Comparison of ENCODE assay signal across 12 mouse cellular contexts in the genomic region with DNA sequence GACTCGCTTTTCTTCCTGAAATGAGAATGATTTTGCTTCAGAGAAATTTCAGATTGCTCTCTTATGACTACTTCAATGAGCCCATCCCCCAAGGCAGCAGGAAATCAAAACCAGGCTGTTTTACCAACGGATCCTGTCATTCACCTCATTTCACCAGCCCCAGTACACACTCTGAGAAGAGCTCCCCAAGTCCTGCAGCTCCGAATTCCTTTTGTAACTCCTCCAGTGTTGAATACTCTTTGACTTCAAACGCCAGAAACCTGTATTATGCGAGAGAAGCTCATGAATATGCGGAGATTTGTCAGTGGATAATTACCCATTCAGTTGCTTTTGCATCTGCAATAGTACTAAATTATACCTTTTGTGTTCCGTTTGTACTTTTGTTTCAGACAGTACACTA. TPM values are rescaled to one million over a fixed set of nuclear protein-coding genes. Genes with fewer than 3 reads are reported as not detected.
A peak's percentile ranks its signal among the peaks of the same experiment; 100 is the strongest.
DNase-seq lines count a peak whose midpoint lies in the region; ATAC-seq and TF ChIP-seq lines count a peak whose summit lies in the region.
"Had no signal": no experiment of that assay in that cellular context is flagged by ENCODE, and none has a peak within 500 bp of the region (broad histone marks: within the 10 kb centered on the region; RNA-seq: fewer than 3 reads in every experiment).

No protein-coding gene starts in this region.

- TF ChIP-seq POLR2A in lung, adult 2 months (IDR thresholded peaks at IDR 0.05; ENCODE audit: borderline replicate concordance, extremely low read depth, low read depth, low read length) = no peak

- no peak overlapping the region for H3K4me3 ChIP-seq in liver, embryonic 11.5 days (ENCODE audit: low read depth, low read length)
- H3K4me3 ChIP-seq in liver, postnatal 0 days (ENCODE audit: low read depth, low read length) = no peak overlapping the region
- 0 out of 2 replicates have a peak overlapping the region, but pooled peaks have one; percentile 2 for H3K4me3 ChIP-seq in forebrain, embryonic 14.5 days (ENCODE audit: low read depth, low read length)
- no peak overlapping the region for H3K4me3 ChIP-seq in limb, embryonic 11.5 days (ENCODE audit: low read depth, low read length)
- H3K4me3 ChIP-seq in neural tube, embryonic 15.5 days (replicated peaks) = no peak overlapping the region
- H3K4me3 ChIP-seq in lung, adult 2 months (replicated peaks; ENCODE audit: extremely low read depth, low read depth, low read length) = no peak overlapping the region
- H3K4me3 ChIP-seq: heart, adult 2 months; left cerebral cortex, adult 2 months had no signal

- no peak overlapping the region for H3K4me2 ChIP-seq in liver, embryonic 11.5 days
- no peak overlapping the region for H3K4me2 ChIP-seq in liver, postnatal 0 days (ENCODE audit: low read depth, low read length)
- H3K4me2 ChIP-seq in forebrain, embryonic 14.5 days (ENCODE audit: low read length) = peak overlapping the region; percentile 40
- no peak overlapping the region for H3K4me2 ChIP-seq in limb, embryonic 11.5 days (ENCODE audit: low read depth, severe bottlenecking)
- H3K4me2 ChIP-seq in neural tube, embryonic 15.5 days = peak overlapping the region; percentile 37

- no peaks in the 10 kb centered on the region for H3K27me3 ChIP-seq in liver, embryonic 11.5 days (replicated peaks; ENCODE audit: control insufficient read depth, insufficient read depth, low read length)
- H3K27me3 ChIP-seq in liver, postnatal 0 days (ENCODE audit: insufficient read depth, low read length) = no peaks in the 10 kb centered on the region
- H3K27me3 ChIP-seq in forebrain, embryonic 14.5 days (replicated peaks; ENCODE audit: control insufficient read depth, insufficient read depth, low read length) = no peaks in the 10 kb centered on the region
- no peaks in the 10 kb centered on the region for H3K27me3 ChIP-seq in limb, embryonic 11.5 days (ENCODE audit: control insufficient read depth, insufficient read depth, low read length)
- H3K27me3 ChIP-seq in neural tube, embryonic 15.5 days (replicated peaks) = no peaks in the 10 kb centered on the region

- 54% methylated on average over 7 of the region's 7 CpGs for WGBS in liver, embryonic 11.5 days
- 61% methylated on average over 7 of the region's 7 CpGs for WGBS in liver, postnatal 0 days (ENCODE audit: insufficient replicate concordance)
- WGBS in forebrain, embryonic 14.5 days = 2% methylated on average over 7 of the region's 7 CpGs
- 31% methylated on average over 7 of the region's 7 CpGs for WGBS in limb, embryonic 11.5 days
- 12% methylated on average over 7 of the region's 7 CpGs for WGBS in neural tube, embryonic 15.5 days
- WGBS in lung, adult 2 months = 50% methylated on average over 7 of the region's 7 CpGs

- no peak for TF ChIP-seq EP300 in liver, postnatal 0 days (IDR thresholded peaks at IDR 0.05; ENCODE audit: low read depth)

- no peaks in the 10 kb centered on the region for H3K36me3 ChIP-seq in liver, embryonic 11.5 days (ENCODE audit: control insufficient read depth, insufficient read depth, low read length)
- H3K36me3 ChIP-seq in liver, postnatal 0 days (replicated peaks; ENCODE audit: insufficient read depth, low read length) = no peaks in the 10 kb centered on the region
- no peaks in the 10 kb centered on the region for H3K36me3 ChIP-seq in forebrain, embryonic 14.5 days (ENCODE audit: control insufficient read depth, insufficient read depth, low read length)
- no peaks in the 10 kb centered on the region for H3K36me3 ChIP-seq in limb, embryonic 11.5 days (ENCODE audit: control insufficient read depth, insufficient read depth, low read length)
- no peaks in the 10 kb centered on the region for H3K36me3 ChIP-seq in neural tube, embryonic 15.5 days

- H3K9me3 ChIP-seq in liver, embryonic 11.5 days (ENCODE audit: control insufficient read depth, low read length) = no peaks in the 10 kb centered on the region
- H3K9me3 ChIP-seq in liver, postnatal 0 days (ENCODE audit: low read length) = no peaks in the 10 kb centered on the region
- H3K9me3 ChIP-seq in forebrain, embryonic 14.5 days (replicated peaks; ENCODE audit: control insufficient read depth, low read length) = no peaks in the 10 kb centered on the region
- H3K9me3 ChIP-seq in limb, embryonic 11.5 days (ENCODE audit: control insufficient read depth, low read length) = no peaks in the 10 kb centered on the region
- no peaks in the 10 kb centered on the region for H3K9me3 ChIP-seq in neural tube, embryonic 15.5 days (replicated peaks)

- ATAC-seq in liver, embryonic 11.5 days (replicated peaks; ENCODE audit: low FRiP score) = no peak
- no peak for ATAC-seq in liver, postnatal 0 days
- ATAC-seq in forebrain, embryonic 14.5 days = peak; percentile 80
- ATAC-seq in limb, embryonic 11.5 days (ENCODE audit: insufficient number of reproducible peaks, low FRiP score, low TSS enrichment, low read depth) = no peak
- no peak for ATAC-seq in neural tube, embryonic 15.5 days (ENCODE audit: low FRiP score)

- no peak overlapping the region for H3K27ac ChIP-seq in liver, embryonic 11.5 days (ENCODE audit: low read depth, low read length)
- no peak overlapping the region for H3K27ac ChIP-seq in liver, postnatal 0 days (ENCODE audit: low read depth)
- peak overlapping the region; percentile 71; the same call in 1 of the 2 replicates for H3K27ac ChIP-seq in forebrain, embryonic 14.5 days (ENCODE audit: low read depth, low read length)
- H3K27ac ChIP-seq in limb, embryonic 11.5 days (replicated peaks; ENCODE audit: low read depth, low read length) = no peak overlapping the region
- H3K27ac ChIP-seq in neural tube, embryonic 15.5 days (replicated peaks) = no peak overlapping the region
- H3K27ac ChIP-seq: heart, adult 2 months; left cerebral cortex, adult 2 months had no signal

- TF ChIP-seq CTCF in liver, postnatal 0 days (IDR thresholded peaks at IDR 0.05; ENCODE audit: low read depth) = no peak
- TF ChIP-seq CTCF in lung, adult 2 months (IDR thresholded peaks at IDR 0.05; ENCODE audit: insufficient read depth, low read length) = no peak

- no peak overlapping the region for H3K9ac ChIP-seq in liver, embryonic 11.5 days (ENCODE audit: low read depth, low read length)
- H3K9ac ChIP-seq in liver, postnatal 0 days (replicated peaks) = no peak overlapping the region
- H3K9ac ChIP-seq in forebrain, embryonic 14.5 days (ENCODE audit: low read length) = 0 out of 2 replicates have a peak overlapping the region, but pooled peaks have one; percentile 2
- H3K9ac ChIP-seq in limb, embryonic 11.5 days (ENCODE audit: low read length) = no peak overlapping the region
- H3K9ac ChIP-seq in neural tube, embryonic 15.5 days (replicated peaks) = no peak overlapping the region

- H3K4me1 ChIP-seq in liver, embryonic 11.5 days (replicated peaks; ENCODE audit: control insufficient read depth, insufficient read depth, low read length) = no peaks in the 10 kb centered on the region; the same call in 1 of the 2 replicates
- H3K4me1 ChIP-seq in liver, postnatal 0 days (ENCODE audit: insufficient read depth) = no peaks in the 10 kb centered on the region
- peaks cover 29% of the 10 kb centered on the region for H3K4me1 ChIP-seq in forebrain, embryonic 14.5 days (ENCODE audit: control insufficient read depth, insufficient read depth, low read length)
- 0 out of 2 replicates have a peak, but pooled peaks cover 4% of the 10 kb centered on the region for H3K4me1 ChIP-seq in limb, embryonic 11.5 days (ENCODE audit: control insufficient read depth, insufficient read depth, low read length)
- peaks cover 10% of the 10 kb centered on the region for H3K4me1 ChIP-seq in neural tube, embryonic 15.5 days
- no peaks in the 10 kb centered on the region for H3K4me1 ChIP-seq in lung, adult 2 months (ENCODE audit: control insufficient read depth, insufficient read depth, low read length)

- DNase-seq in liver, embryonic 11.5 days (ENCODE audit: low spot score) = peak; percentile 5
- DNase-seq in liver, postnatal 0 days = no peak
- peak; percentile 84 for DNase-seq in forebrain, embryonic 14.5 days (ENCODE audit: low spot score)
- peak; percentile 48 for DNase-seq in limb, embryonic 11.5 days (ENCODE audit: low spot score)
- no peak for DNase-seq in layer of hippocampus, adult 9-10 months (ENCODE audit: low spot score)
- DNase-seq in right cerebral cortex, postnatal 10 days (ENCODE audit: low spot score in 2 of 2) = no peak
- DNase-seq in lung, adult 2 months = no peak
- DNase-seq: adrenal gland, adult 2 months; heart, adult 2 months; heart, postnatal 36 days had no signal

RNA-seq across cellular contexts. Expression of a gene that starts 15.5 kb away (rescaled TPM):
- polyA plus RNA-seq in liver, embryonic 11.5 days (2014; fragmentation: Nextera tagmentation; extraction: Ambion mirVana) = 2.9 and 3.7 TPM in 2 replicates
- polyA plus RNA-seq in liver, postnatal 0 days (2015; fragmentation: Nextera tagmentation; extraction: Ambion mirVana) = 5.9 and 8.2 TPM in 2 replicates
- polyA plus RNA-seq in forebrain, embryonic 14.5 days (2014; fragmentation: Nextera tagmentation; extraction: Ambion mirVana) = 24.0 and 24.7 TPM in 2 replicates
- 4.7 and 5.6 TPM in 2 replicates for polyA plus RNA-seq in limb, embryonic 11.5 days (2014; fragmentation: Nextera tagmentation; extraction: Ambion mirVana)
- polyA plus RNA-seq in neural tube, embryonic 15.5 days (2015; fragmentation: Nextera tagmentation; extraction: Ambion mirVana) = 5.4 and 6.0 TPM in 2 replicates
- polyA plus RNA-seq in lung, adult 2 months (2012; rRNA removed) = 1.6 and 3.3 TPM in 2 replicates

Comparison
In these comparisons a context has a peak if more than half of its experiments do, and no peak if none do; other contexts are left out.
1. DNase-seq: peak in liver, embryonic 11.5 days (single experiment), forebrain, embryonic 14.5 days (single experiment) and limb, embryonic 11.5 days (single experiment); none in liver, postnatal 0 days (single experiment), layer of hippocampus, adult 9-10 months (single experiment), right cerebral cortex, postnatal 10 days (0 of 2) and lung, adult 2 months (single experiment).
2. H3K4me2 ChIP-seq: peak in forebrain, embryonic 14.5 days (single experiment) and neural tube, embryonic 15.5 days (single experiment); none in liver, embryonic 11.5 days (single experiment), liver, postnatal 0 days (single experiment) and limb, embryonic 11.5 days (single experiment).